Comparison of ENCODE assay signal across 18 mouse cellular contexts in the genomic region with DNA sequence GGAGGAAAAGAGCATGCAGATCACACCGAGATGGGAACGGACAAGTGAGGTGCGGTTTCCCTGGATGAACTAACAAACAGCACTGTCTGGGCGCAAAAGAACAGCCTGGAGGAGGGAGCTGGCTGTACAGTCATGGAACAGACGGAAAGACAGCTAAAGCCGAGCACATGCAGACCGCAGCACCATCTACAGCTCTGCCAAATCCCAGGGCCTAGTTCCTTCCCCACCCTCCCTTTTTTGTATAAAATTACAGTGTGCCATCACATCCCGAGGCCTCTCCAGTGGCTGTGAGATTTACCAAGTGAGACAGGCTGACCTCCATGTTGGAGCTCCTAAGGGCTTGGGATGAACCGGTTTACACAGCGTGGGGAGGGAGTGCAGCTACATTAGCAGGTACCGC.
DNase-seq lines count a peak whose midpoint lies in the region; ATAC-seq lines count a peak whose summit lies in the region.
"Had no signal": no experiment of that assay in that cellular context is flagged by ENCODE, and none has a peak within 500 bp of the region (broad histone marks: within the 10 kb centered on the region; RNA-seq: fewer than 3 reads in every experiment).

No protein-coding gene starts in this region.

- peaks cover 3% of the 10 kb centered on the region; the same call in 1 of the 2 replicates for H3K36me3 ChIP-seq in limb, embryonic 10.5 days
- no peaks in the 10 kb centered on the region for H3K36me3 ChIP-seq in stomach, embryonic 16.5 days (ENCODE audit: control insufficient read depth, insufficient read depth, low read length)
- H3K36me3 ChIP-seq: hindbrain, embryonic 12.5 days; midbrain, embryonic 12.5 days had no signal

- ATAC-seq in frontal cortex, adult (ENCODE audit: low TSS enrichment) = peak; percentile 82
- ATAC-seq in stomach, embryonic 16.5 days (ENCODE audit: insufficient read depth, low FRiP score) = no peak
- ATAC-seq: forebrain, embryonic 13.5 days; liver, postnatal 0 days had no signal

- peak overlapping the region; percentile 38 for H3K27ac ChIP-seq in limb, embryonic 10.5 days
- H3K27ac ChIP-seq in stomach, embryonic 16.5 days (ENCODE audit: low read length) = peak overlapping the region; percentile 57
- H3K27ac ChIP-seq: forebrain, embryonic 13.5 days; hindbrain, embryonic 12.5 days; midbrain, embryonic 12.5 days had no signal

- H3K27me3 ChIP-seq in limb, embryonic 10.5 days (ENCODE audit: low read depth, poor library complexity, severe bottlenecking) = peaks cover 53% of the 10 kb centered on the region
- H3K27me3 ChIP-seq in stomach, embryonic 16.5 days (ENCODE audit: control insufficient read depth, insufficient read depth, low read length) = no peaks in the 10 kb centered on the region
- H3K27me3 ChIP-seq: forebrain, embryonic 13.5 days; hindbrain, embryonic 12.5 days; midbrain, embryonic 12.5 days had no signal

- peaks cover 50% of the 10 kb centered on the region for H3K4me1 ChIP-seq in limb, embryonic 10.5 days
- peaks cover 23% of the 10 kb centered on the region for H3K4me1 ChIP-seq in stomach, embryonic 16.5 days (ENCODE audit: control insufficient read depth, insufficient read depth, low read length)
- H3K4me1 ChIP-seq: forebrain, embryonic 13.5 days had no signal

- 70% methylated on average over 11 of the region's 11 CpGs for WGBS in limb, embryonic 10.5 days
- 63% methylated on average over 11 of the region's 11 CpGs for WGBS in stomach, embryonic 16.5 days

- DNase-seq in frontal cortex, postnatal 25 days (ENCODE audit: low spot score in 2 of 2) = no peak
- DNase-seq in retina, postnatal 1 day = peak; percentile 27
- no peak for DNase-seq in retina, embryonic 14.5 days (ENCODE audit: low spot score)
- no peak for DNase-seq in limb, embryonic 10.5 days (ENCODE audit: low spot score)
- DNase-seq in testis, postnatal 10 days (ENCODE audit: low spot score) = no peak
- DNase-seq in left cerebral cortex, adult 8-10 months (ENCODE audit: low spot score in 2 of 2) = no peak
- DNase-seq: cerebellum, adult 9-10 months; heart, postnatal 14 days; kidney, adult 9 months; kidney, postnatal 25 days; liver, postnatal 0 days; thymus, adult 2 months had no signal

- no peak overlapping the region for H3K4me2 ChIP-seq in stomach, embryonic 16.5 days (ENCODE audit: low read depth, low read length)
- H3K4me2 ChIP-seq: forebrain, embryonic 13.5 days; heart, embryonic 11.5 days; hindbrain, embryonic 12.5 days; midbrain, embryonic 12.5 days had no signal

- no peaks in the 10 kb centered on the region for H3K9me3 ChIP-seq in limb, embryonic 10.5 days (replicated peaks)
- no peaks in the 10 kb centered on the region for H3K9me3 ChIP-seq in stomach, embryonic 16.5 days (replicated peaks; ENCODE audit: control insufficient read depth, low read length)
- H3K9me3 ChIP-seq: forebrain, embryonic 13.5 days; hindbrain, embryonic 12.5 days; midbrain, embryonic 12.5 days had no signal

- no peak overlapping the region for H3K9ac ChIP-seq in stomach, embryonic 16.5 days (ENCODE audit: low read length)
- H3K9ac ChIP-seq: forebrain, embryonic 13.5 days; hindbrain, embryonic 12.5 days; liver, postnatal 0 days; midbrain, embryonic 12.5 days had no signal

- no peak overlapping the region for H3K4me3 ChIP-seq in limb, embryonic 10.5 days
- H3K4me3 ChIP-seq in stomach, embryonic 16.5 days (replicated peaks; ENCODE audit: low read length) = no peak overlapping the region
- H3K4me3 ChIP-seq: forebrain, embryonic 13.5 days; hindbrain, embryonic 12.5 days; midbrain, embryonic 12.5 days had no signal
